Mouse (Mus musculus) adrenal gland, postnatal 10 days (tissue): Measurements from ENCODE around the gene Apba1. TPM values are rescaled to one million over a fixed set of nuclear protein-coding genes. Genes with fewer than 3 reads are reported as not detected.
A peak's percentile ranks its signal among the peaks of the same experiment; 100 is the strongest.

Experiments
- DNase-seq: peaks from one replicate; pipeline ENCODE4 v3.0.0; 2021; ENCODE audit warnings: mixed read lengths
- total RNA-seq, 2 experiments: library from RNA; stranded (reverse); gene quantifications; 2 replicates each; pipeline ENCODE4 v1.2.3; 2021

Gene Apba1
- total RNA-seq, 2 experiments from 2014 or later = 7.2 to 14.4 TPM

GRCm38 (mm10) chr19:23972881-23973649 is 214.4 kb downstream of the Apba1 start:
- peak; percentile 49 for DNase-seq

GRCm38 (mm10) chr19:23977901-23978443 is 219.3 kb downstream of the Apba1 start:
- no peak for DNase-seq

- no peak for DNase-seq
Measured at GRCm38 (mm10) chr19:23980598-23980997, 221.9 kb downstream of the Apba1 start.

GRCm38 (mm10) chr19:23984186-23984585 is 225.5 kb downstream of the Apba1 start:
- no peak for DNase-seq

- no peak for DNase-seq
Measured at GRCm38 (mm10) chr19:23987291-23987690, 228.6 kb downstream of the Apba1 start.

- no peak for DNase-seq
Measured at GRCm38 (mm10) chr19:23988166-23988565, 229.5 kb downstream of the Apba1 start.

GRCm38 (mm10) chr19:23995766-23996399 is 237.2 kb downstream of the Apba1 start:
- no peak for DNase-seq

Other genes starting within 250 kb of the Apba1 start
- gene 1700028P14Rik, start 106.1 kb upstream of the Apba1 start, total RNA-seq = not detected
- gene Ptar1, start 71.5 kb upstream of the Apba1 start, total RNA-seq = 10 to 100 TPM; 25.0 to 27.5 TPM